Mouse (Mus musculus) midbrain, embryonic 11.5 days (tissue): ENCODE data around the gene Dnajb12. TPM values are rescaled to one million over a fixed set of nuclear protein-coding genes. Genes with fewer than 3 reads are reported as not detected.

Source experiments
- ATAC-seq: fragments of 200-750 bp; cut with Nextera tagmentation; 2 replicates; pipeline ENCODE4 v1.8.0; 2017; ENCODE audit warnings: moderate TSS enrichment, moderate library complexity; ENCODE audit not compliant: low FRiP score
- DNase-seq: peaks from one replicate; pipeline ENCODE4 v3.0.0; 2015; ENCODE audit warnings: low spot score; ENCODE audit errors: missing footprints
- H3K27ac ChIP-seq: fragments of 300-500 bp; sonication (generic); 2 replicates; pipeline ENCODE4 v1.5.1; 2014; ENCODE audit warnings: low read depth, low read length
- H3K27me3 ChIP-seq: fragments of 300-500 bp; sonication (generic); 2 replicates; pipeline ENCODE4 v1.6.1; 2014; ENCODE audit warnings: mild to moderate bottlenecking, low read length, moderate library complexity, mixed read lengths; ENCODE audit not compliant: control insufficient read depth, insufficient read depth
- H3K36me3 ChIP-seq: fragments of 300-500 bp; sonication (generic); 2 replicates; pipeline ENCODE4 v1.6.1; 2014; ENCODE audit warnings: mild to moderate bottlenecking, low read length, moderate library complexity, mixed read lengths; ENCODE audit not compliant: control insufficient read depth, insufficient read depth
- H3K4me1 ChIP-seq: fragments of 300-500 bp; sonication (generic); 2 replicates; pipeline ENCODE4 v1.6.1; 2014; ENCODE audit warnings: low read length; ENCODE audit not compliant: control insufficient read depth, insufficient read depth
- H3K4me2 ChIP-seq: fragments of 300-500 bp; sonication (generic); 2 replicates; pipeline ENCODE4 v1.6.1; 2014; ENCODE audit warnings: mild to moderate bottlenecking, moderate library complexity
- H3K4me3 ChIP-seq: fragments of 300-500 bp; sonication (generic); 2 replicates; pipeline ENCODE4 v1.5.1; 2014; ENCODE audit warnings: low read depth, low read length
- H3K9ac ChIP-seq: fragments of 300-500 bp; sonication (generic); 2 replicates; pipeline ENCODE4 v1.6.1; 2014; ENCODE audit warnings: low read length
- H3K9me3 ChIP-seq: fragments of 300-500 bp; sonication (generic); 2 replicates; pipeline ENCODE4 v1.6.1; 2016; ENCODE audit warnings: low read length; ENCODE audit not compliant: control insufficient read depth
- WGBS: fragments of 180-500 bp; shearing (Covaris S2); extraction: QIAGEN DNeasy Blood & Tissue Kit; methylation state at CpG from one replicate; pipeline ENCODE4 v1.1.7; 2014; 5-methylcytosine and 5-hydroxymethylcytosine counted together
- polyA plus RNA-seq: library from polyadenylated mRNA; unstranded; fragments of >200 nt; fragmentation: Nextera tagmentation; extraction: Ambion mirVana; gene quantifications from 2 replicates; pipeline ENCODE4 v1.2.1, GENCODE M21; 2014

The Dnajb12 gene
- polyA plus RNA-seq, 1 experiment from 2014 or later: 22.4 TPM

DNA sequence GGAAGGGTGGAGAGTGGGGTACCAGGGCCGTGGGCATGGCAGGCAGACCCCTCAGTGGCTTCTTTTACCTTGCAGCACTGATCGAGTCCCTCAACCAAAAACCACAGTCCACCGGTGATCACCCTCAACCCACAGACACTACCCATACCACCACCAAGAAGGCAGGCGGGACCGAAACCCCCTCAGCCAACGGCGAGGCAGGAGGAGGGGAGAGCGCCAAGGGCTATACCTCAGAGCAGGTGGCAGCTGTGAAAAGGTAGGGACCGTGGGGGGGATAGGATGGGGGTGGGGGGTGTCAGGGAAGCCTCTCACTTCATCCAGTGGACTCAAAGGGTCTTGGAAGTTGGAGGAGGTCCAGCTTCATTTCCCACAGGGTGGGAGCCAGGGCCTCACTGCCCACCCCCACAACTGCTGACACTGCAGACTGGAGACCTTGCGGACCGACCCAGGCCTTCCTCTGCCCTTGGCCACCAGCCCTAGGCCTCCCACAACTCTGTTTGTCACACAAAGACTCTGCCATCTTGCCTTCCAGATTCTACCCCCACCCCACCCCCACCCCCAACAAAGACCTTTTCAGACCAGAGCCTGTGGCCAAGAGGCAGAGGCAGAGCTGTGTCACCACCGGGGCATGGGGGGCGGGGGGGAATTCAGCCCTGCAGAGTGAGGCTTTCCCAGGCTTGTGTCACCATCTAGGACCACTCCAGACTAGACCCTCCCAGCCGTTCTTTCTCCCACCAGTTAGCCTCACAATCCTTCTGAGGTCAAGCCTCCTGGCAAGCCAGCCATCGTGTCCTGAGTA is 10.8 kb downstream of the Dnajb12 start:
- Histone ChIP-seq H3K4me1 (0 out of 2 replicates have a peak, but pooled peaks cover 4% of the 10 kb centered on the region), H3K27me3 (no peaks in the 10 kb centered on the region), H3K4me2 (no peak overlapping the region), H3K27ac (no peak overlapping the region), H3K9me3 (no peaks in the 10 kb centered on the region), H3K9ac (no peak overlapping the region), H3K36me3 (peaks cover 4% of the 10 kb centered on the region; the same call in 1 of the 2 replicates), H3K4me3 (no peak overlapping the region)
- ATAC-seq (no peak), DNase-seq (no peak)
- WGBS: 88% methylated on average over 15 of the region's 15 CpGs

DNA sequence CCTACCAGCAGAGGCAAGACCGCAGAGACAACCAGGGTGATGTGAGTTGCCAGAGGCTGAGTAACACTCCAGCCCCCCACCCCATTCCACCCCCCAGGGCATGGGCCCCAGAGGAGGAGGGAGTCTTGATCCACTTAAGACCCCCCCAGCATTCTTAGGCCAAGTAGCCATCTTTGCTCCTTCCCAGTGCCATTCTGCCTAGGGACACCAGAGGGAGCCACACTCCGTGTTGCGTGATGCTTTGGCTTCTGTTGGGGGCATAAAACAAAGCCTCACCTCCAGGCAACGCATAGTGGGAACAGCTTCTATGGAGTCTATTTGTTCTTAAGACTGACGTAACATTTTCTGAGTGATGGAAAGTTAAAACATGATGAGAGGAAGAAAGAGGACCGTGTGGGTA is 13.6 kb downstream of the Dnajb12 start:
- no peak overlapping the region for H3K27ac ChIP-seq
- peaks cover 4% of the 10 kb centered on the region; the same call in 1 of the 2 replicates for H3K36me3 ChIP-seq
- 39% methylated on average over 6 of the region's 6 CpGs for WGBS
- no peak overlapping the region for H3K4me2 ChIP-seq
- no peaks in the 10 kb centered on the region for H3K27me3 ChIP-seq
- H3K9ac ChIP-seq: no peak overlapping the region
- ATAC-seq (no peak), DNase-seq (peak; percentile 96)
- peaks cover 23% of the 10 kb centered on the region for H3K4me1 ChIP-seq
- H3K9me3 ChIP-seq: no peaks in the 10 kb centered on the region
- no peak overlapping the region for H3K4me3 ChIP-seq

DNA sequence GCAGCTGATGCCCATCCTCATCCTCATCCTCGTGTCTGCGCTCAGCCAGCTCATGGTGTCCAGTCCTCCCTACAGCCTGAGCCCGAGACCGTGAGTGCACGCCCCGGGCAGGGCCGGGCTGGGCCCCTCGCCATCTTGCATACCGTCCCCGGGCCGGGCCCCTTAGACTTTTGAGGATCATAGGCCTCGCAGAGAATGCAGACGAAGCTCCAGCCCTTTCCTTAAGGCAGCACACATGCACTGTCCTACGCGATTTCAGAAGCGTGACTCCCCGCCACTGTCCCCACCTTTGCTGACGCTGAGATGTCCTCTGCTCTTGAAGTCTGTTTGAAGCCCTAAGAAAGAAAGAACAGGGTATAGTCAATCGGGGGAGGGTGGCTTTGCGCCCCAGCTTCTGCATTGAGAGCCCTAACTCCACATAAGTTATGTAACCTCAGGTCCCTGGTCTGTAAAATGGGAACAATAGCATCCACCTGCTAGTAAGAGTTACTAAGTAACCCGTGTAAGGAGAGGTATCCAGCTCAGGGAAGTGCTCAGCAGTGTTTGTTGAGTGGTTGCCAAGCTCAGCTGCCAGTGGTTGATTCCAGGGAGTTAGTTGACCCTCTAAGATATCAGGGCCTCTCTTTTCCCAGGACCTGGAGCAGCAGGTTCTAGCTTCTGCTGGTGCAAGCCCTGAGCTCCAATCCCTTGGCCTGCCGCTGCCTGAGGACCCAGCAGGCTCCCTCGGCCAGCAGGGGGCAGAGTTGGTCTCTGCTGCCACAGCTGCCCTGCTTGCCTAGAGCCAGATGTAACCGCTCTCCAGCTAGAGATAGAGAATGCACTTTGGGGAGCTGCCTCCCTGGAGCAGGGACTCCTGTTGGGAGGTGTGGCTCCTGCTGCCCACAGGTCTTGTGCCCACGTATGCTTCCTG is 15.2 kb downstream of the Dnajb12 start:
- peak overlapping the region; percentile 18; the same call in 1 of the 2 replicates for H3K9ac ChIP-seq
- no peak for ATAC-seq
- DNase-seq: peak; percentile 98
- no peak overlapping the region for H3K4me3 ChIP-seq
- peaks cover 37% of the 10 kb centered on the region for H3K4me1 ChIP-seq
- no peak overlapping the region for H3K4me2 ChIP-seq
- WGBS: 77% methylated on average over 25 of the region's 25 CpGs
- H3K27ac ChIP-seq: no peak overlapping the region
- H3K27me3 ChIP-seq: no peaks in the 10 kb centered on the region
- no peaks in the 10 kb centered on the region for H3K9me3 ChIP-seq
- H3K36me3 ChIP-seq: peaks cover 4% of the 10 kb centered on the region; the same call in 1 of the 2 replicates

DNA sequence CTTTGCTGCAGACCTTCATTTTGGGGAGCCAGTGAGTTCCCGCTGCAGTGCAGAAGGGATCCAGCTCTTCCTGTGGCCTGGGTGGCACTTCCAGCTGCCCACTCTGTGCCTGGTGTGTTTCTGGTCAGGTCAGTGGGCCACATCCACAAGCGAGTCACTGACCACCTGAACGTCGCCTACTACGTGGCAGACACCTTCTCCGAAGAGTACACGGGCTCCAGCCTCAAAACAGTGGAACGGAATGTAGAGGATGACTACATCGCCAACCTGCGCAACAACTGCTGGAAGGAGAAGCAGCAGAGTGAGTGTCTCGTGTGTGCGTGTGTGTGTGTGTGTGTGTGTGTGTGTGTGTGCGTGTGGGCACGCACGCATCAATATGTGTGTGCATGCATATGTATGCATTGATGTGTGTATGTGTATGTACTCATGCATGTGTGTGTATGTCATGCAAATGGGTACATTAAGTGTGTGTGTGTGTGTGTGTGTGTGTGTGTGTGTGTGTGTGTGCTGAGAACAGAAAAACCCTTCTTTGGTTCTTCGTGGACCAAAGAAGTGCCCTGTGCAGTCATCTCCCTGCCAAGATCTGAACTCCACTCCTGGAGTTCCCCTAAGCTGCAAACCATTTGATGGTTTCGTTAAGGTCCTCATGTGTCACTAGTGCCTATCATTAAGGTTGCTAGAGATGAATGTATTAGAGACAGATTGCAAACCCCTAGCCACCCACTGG is 16.3 kb downstream of the Dnajb12 start:
- H3K4me1 ChIP-seq: peaks cover 44% of the 10 kb centered on the region
- no peak for ATAC-seq
- no peaks in the 10 kb centered on the region for H3K27me3 ChIP-seq
- H3K27ac ChIP-seq: no peak overlapping the region
- H3K4me2 ChIP-seq: no peak overlapping the region
- H3K4me3 ChIP-seq: no peak overlapping the region
- peaks cover 4% of the 10 kb centered on the region; the same call in 1 of the 2 replicates for H3K36me3 ChIP-seq
- no peak overlapping the region for H3K9ac ChIP-seq
- WGBS: 95% methylated on average over 17 of the region's 17 CpGs
- no peaks in the 10 kb centered on the region for H3K9me3 ChIP-seq
- DNase-seq: no peak

DNA sequence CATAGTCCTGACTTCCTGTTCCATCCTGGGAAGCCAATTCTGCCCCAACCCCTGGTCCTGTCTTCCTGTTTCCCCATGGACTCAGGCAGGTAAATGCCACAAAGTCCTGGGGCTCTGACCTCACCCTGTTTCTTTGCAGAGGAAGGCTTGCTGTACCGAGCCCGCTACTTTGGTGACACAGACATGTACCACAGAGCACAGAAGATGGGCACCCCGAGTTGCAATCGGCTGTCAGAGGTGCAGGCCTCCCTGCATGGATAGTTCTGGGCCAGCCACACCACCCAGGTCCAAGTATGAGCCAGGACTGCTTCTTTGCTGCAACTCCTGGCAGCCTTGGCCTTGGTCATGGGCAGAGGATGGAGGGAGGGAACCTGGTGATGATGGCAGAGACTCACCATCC is 16.9 kb downstream of the Dnajb12 start:
- Histone ChIP-seq H3K9me3 (no peaks in the 10 kb centered on the region), H3K27ac (peak overlapping the region; percentile 95), H3K4me2 (no peak overlapping the region), H3K4me1 (peaks cover 50% of the 10 kb centered on the region), H3K27me3 (no peaks in the 10 kb centered on the region), H3K9ac (peak overlapping the region; percentile 34; the same call in 1 of the 2 replicates), H3K4me3 (no peak overlapping the region), H3K36me3 (peaks cover 4% of the 10 kb centered on the region; the same call in 1 of the 2 replicates)
- ATAC-seq (no peak), DNase-seq (no peak)
- 92% methylated on average over 4 of the region's 4 CpGs for WGBS

DNA sequence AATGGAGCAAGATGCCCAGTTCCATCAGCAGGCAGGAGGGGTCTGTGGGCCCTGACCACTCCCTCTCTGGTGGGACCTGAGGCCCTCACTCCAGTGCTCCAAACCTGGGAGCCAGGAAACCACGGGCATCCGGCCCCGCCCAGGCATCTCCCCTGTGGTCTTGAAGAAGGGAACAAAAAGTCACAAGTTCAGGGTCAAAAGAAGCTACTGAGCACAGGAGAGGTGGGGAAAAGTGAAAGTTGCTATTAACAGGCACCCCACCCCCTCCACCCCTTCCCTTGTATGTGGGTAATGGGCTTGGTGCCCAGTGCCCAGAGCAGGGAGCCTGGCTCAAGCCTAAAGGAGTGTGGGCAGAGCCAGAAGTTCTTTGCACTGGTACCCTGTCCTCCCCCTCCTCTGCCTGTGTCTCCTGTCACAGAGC is 17.6 kb downstream of the Dnajb12 start:
- H3K9me3 ChIP-seq: no peaks in the 10 kb centered on the region
- no peak overlapping the region; the same call in 1 of the 2 replicates for H3K4me2 ChIP-seq
- H3K27ac ChIP-seq: peak overlapping the region; percentile 95
- 56% methylated on average over 3 of the region's 3 CpGs for WGBS
- no peaks in the 10 kb centered on the region; the same call in 1 of the 2 replicates for H3K36me3 ChIP-seq
- ATAC-seq (no peak), DNase-seq (peak; percentile 85)
- no peak overlapping the region for H3K4me3 ChIP-seq
- peaks cover 56% of the 10 kb centered on the region for H3K4me1 ChIP-seq
- peak overlapping the region; percentile 34; the same call in 1 of the 2 replicates for H3K9ac ChIP-seq
- H3K27me3 ChIP-seq: no peaks in the 10 kb centered on the region

DNA sequence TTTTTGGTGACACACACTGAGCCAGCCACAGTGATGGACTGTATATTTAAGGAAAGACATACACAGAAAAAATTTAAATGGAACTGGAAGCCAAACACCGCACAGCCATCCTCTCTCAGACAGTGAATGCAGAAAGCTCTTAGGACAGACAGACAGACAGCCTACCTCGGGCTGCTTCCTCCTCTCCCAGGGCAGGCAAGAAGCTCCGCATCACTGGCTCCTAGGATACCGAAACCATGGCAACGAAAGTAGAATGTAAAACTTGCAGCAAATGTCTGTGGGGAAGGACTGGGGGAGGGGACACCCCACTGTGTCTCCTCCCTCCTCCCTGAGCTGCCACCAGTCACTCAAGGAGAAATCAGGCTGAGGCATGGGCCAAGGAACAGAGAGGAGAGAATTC is 18.2 kb downstream of the Dnajb12 start:
- ATAC-seq (peak; percentile 33), DNase-seq (peak; percentile 98)
- Histone ChIP-seq H3K4me2 (peak overlapping the region; percentile 26; the same call in 1 of the 2 replicates), H3K4me3 (no peak overlapping the region), H3K27me3 (no peaks in the 10 kb centered on the region), H3K9ac (peak overlapping the region; percentile 34; the same call in 1 of the 2 replicates), H3K36me3 (no peaks in the 10 kb centered on the region; the same call in 1 of the 2 replicates), H3K27ac (peak overlapping the region; percentile 95), H3K9me3 (no peaks in the 10 kb centered on the region), H3K4me1 (peaks cover 57% of the 10 kb centered on the region)
- WGBS: 4% methylated on average over 5 of the region's 5 CpGs

DNA sequence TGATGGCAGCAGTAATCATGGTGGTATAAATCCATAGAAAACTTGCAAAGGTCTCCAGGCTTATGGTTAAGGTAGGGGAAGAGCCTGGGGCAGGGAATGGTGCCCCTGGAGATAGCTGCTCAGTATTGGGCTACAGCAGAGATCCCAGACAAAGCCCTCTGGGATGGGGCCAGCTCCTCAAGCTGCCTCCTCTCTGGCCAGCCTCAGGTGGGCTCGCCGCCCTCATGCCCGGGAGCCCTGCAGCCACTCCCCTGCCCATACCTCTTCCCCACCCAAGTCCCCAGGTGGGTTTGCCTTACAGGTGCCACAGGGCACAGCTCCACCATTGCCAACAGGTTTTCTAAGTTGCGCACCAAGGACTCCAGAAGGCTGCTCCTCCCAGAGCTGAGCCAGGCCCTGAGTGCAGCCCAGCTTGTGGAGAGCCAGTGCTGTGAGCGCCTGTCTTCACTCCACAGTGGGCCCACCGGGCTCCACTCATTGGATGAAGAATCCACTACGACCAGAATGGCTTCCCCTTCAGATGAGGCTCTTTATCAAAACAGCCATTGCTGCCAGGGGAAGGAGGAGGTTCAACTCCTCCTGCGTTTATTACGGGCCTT is 18.9 kb downstream of the Dnajb12 start:
- Histone ChIP-seq H3K9me3 (no peaks in the 10 kb centered on the region), H3K27ac (peak overlapping the region; percentile 95), H3K27me3 (no peaks in the 10 kb centered on the region), H3K9ac (peak overlapping the region; percentile 42; the same call in 1 of the 2 replicates), H3K4me3 (no peak overlapping the region), H3K4me1 (peaks cover 60% of the 10 kb centered on the region), H3K4me2 (no peak overlapping the region), H3K36me3 (no peaks in the 10 kb centered on the region; the same call in 1 of the 2 replicates)
- 64% methylated on average over 9 of the region's 9 CpGs for WGBS
- ATAC-seq (no peak), DNase-seq (peak; percentile 91)
